Mouse (Mus musculus) urinary bladder, postnatal 36 days (tissue): ENCODE measurements around the gene Kcna7.
"Not testable (repeated sequence)": the region's sequence is repeated elsewhere in the genome, so short reads cannot be mapped to it uniquely, and the experiment has no call there.

Experiments used
- DNase-seq, 2 experiments: peaks; one replicate each; pipeline ENCODE4 v3.0.0; 2022; ENCODE audit warnings: low spot score in 2 of 2, mixed read lengths in 1 of 2

Kcna7 gene

DNA sequence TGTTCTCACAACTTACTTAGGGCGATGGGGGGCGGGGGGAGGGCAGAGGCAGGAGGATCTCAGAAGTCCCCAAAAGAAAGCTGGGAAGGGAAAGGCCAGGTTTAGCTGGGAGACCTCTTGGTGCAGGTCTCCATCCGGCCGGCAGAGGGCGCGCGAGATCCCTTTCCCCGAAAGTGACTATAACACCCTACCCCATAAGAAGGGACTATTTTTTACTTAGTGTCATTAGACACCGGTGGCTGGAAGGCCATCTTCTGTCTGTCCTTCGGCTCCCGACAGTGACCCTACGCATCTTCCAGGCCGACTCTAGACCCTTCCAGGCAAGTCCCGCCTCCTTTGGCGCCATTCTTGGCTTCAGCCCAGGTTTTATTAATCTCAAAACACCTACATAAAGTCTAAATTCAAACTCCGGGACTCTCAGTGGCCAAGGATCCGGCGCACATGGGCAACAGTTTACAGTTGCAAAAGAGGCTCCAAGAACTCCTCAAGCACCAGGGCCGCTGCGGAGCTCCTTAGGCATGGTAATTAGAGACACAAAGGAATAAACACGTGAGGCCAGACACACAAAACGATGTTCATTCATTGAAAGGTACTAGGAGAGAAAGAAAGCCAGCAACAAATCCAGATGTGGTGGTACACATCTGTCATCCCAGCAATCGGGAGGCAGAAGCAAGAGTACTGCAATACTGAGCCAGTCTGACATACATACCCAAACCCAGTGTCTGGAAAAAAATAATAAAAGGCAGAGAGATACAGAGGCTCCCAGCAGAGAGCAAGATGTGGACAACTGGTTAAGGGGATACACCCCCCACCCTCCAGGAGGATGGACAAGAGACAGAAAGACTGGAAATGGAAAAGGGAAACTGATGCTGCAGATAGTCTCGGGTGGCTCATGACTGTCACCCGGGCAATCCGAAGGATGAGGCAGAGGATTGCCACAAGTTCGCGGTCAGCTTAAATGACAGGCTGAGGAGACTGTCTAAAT is at the start of gene Kcna7:
Gene Kcna7 (plus strand): TSS at position 563 of the 985 bp plus-strand sequence.
- peak; percentile 65 to 77 for DNase-seq

DNA sequence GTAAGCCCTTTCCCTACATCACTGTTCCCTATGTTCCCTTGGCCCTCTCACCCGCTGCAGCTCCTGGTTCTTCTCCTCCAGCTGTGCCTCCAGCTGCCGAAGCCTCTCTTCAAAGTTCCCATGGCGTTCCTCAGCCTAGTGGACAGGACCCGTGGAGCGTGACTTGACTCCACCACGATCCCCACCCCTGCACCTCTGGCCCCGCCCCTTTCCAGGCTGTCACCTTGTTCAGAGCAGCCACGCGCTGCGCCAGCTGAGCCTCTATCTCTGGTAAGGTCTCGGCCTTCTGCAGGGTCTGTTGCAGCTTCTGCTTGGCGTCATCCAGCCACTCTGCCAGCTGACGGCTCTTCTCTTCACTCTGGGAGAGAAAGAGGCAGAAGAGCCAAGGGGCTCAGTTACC is 49.4 kb upstream of the Kcna7 start:
- no peak for DNase-seq

DNA sequence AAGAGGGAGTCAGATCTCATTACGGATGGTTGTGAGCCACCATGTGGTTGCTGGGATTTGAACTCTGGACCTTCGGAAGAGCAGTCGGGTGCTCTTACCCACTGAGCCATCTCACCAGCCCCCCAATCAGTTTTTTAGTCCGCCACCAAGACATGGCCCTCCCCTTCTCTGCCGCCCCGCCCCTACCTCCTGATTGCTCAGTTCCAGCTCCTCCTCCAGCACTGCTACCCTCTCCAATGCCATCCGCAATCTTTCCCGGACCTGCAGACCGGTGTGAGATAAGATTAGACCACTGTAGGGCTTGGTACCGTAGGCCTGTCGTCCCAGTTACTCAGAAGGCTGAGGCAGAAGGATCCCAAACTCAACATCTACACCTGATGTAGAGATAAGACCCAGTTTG is 46.4 kb upstream of the Kcna7 start:
- DNase-seq, result not testable (repeated sequence)

DNA sequence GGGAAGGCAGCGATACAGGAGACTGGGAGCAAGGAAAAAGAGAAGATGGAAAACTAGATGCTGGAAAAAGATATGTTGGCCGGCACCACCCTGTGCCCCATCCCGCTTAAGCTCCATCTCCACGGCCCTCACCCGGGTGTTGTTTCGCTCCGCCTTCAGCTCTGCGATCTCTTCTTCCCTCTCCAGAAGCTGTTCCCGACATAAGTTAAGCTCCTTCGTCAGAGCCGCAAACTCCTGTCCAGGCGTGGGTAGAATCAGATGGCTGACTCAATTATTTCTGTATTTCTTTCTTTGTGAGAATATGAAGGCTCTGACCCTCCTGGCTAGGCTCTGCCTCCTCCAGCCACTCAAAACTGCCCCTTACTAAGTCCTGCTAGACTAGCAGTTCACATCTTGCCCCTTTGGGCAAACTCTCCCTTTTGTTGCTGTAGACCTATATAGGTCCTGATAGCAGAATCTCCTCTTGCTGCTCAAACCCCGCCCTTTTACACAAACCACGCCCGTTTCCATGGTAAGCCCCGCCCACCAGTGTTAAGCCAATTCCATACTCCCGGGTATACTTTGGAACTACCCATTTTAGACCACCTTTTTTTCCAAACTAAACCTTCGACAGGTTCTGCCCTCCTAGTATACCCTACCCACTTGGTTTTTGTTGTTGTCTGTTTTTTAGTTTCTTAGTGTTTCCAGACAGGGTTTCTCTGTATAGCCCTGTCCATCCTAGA is 44.9 kb upstream of the Kcna7 start:
- DNase-seq, result no peak

DNA sequence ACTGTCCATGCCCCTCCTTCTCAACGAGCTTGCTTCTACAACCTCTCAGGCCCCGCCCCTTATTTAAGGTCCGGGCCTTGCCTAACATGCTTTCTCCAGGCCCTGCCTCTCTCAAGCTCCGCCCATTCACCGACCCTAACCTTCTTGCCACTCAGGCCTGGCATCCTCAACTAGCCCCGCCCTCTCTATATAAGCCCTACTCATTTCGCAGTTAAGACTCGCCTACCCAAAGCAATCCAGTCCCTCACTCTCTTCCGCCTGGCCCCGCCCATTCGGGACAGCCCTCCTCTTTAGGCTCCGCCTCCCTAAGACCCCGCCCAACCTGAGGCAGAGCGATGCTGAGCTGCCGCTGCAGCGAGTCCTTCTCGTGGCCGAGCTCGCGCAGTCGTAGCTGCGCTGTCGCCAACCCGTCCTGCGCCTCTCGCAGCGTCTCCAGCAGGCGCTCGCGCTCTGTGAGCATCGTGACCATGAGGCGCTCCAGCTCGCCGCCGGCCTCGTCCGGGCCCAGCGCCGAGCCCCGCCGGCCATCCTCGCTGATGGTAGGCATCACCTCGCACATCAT is 44.1 kb upstream of the Kcna7 start:
- DNase-seq, result peak; percentile 73 to 75

DNA sequence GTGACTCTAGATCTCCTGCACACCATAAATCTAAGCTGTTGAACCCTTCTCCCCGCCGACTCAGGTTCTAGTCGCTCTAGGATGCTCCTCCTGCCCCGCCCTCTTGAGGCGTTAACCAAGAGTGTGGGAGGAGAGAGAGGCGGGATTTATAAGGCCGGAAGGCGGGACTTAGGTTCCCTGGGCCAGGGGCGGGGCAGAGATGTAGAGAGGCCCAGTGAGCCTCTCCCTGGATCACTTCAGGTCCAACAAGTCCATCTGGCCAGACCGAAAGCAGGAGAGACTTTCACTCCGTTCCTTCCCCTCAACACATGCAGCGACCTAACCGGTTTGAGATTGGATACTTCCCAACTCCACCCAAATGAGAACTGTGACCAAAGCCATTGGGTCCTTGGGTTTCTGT is 42.7 kb upstream of the Kcna7 start:
- DNase-seq, result peak; percentile 53 to 73

DNA sequence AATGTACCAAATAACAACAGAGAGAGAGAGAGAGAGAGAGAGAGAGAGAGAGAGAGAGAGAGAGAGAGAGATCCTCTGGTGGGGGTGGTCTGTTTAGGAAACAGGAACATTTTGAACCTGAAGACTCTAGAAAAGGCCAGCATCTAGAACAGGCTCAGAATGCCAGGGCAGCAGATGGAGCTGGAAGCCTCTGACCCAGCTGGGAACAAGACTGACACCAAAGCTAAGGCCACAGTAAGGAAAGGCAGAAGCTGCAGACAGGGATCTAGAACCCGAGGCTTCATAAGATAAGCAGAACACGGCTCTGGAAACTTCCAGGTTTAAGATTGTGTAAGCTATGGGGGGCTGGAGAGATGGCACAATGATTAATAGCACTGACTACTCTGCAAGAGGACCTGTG is 41.5 kb upstream of the Kcna7 start:
- DNase-seq, result no peak

DNA sequence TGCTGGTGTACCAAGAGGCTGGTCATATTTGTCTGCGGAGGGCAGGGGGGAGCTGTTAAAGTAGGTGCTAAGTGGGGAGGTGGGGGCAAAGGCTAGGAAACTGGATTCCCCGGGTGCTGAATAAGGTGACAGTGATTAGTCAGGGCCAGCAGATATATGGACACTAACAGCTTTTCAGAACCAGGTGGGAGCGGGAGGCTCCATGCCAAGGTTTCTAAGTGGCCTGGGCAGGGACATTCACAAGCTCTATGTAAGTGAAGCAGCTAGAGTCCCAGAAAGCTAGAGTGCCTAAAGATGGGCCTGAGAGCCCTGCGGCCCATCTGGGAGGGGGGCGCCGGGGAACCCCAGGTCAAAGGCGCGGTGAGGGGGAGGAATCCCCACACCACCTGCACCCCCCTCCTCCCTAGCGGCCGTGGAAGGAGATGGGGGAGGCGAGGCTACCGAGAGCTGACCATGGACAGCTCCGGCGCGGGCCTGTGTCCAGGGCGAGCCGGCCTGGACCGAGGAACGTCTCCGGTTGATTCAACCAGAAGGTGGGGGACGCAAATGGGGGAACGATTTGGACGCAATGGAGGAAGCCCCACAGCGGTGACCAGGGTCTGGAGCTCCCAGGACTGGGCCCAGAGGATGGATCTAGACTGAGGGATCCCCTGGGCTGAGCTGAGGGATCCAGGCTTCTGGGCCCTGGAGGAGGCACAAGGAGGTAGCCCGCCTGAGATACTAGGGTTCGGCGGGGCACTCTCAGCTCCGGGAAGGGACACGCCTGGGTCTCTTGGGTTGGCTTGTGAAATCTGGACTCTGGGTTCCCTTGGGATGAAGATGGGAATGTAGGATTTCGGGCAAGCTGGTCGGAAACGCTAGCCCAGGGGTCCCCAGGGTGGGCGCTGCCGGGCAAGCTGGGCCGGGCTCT is 39.5 kb upstream of the Kcna7 start:
- DNase-seq, result peak; percentile 20 to 50

DNA sequence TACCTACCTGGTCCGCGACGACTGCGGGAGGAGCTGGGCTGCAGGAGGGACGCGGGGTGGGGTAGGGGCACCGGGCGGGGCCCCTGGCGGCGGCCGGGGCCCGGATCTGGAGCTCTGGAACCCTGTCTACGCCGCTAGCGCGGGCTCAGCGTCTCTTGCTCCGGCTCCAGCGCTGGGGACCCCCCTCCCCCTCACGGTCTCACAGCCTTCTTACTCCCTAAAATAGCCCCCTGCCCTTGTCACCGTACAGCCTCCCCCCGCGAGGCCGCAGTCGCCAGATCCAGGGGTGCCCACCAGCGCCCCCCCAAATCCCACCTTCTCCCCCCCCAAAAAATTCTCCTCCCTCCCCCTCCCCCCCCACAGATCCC is 38.8 kb upstream of the Kcna7 start, which contains the start of gene Ppfia3:
Gene Ppfia3 (minus strand): TSS at position 368 of the 368 bp plus-strand sequence.
- no peak for DNase-seq

DNA sequence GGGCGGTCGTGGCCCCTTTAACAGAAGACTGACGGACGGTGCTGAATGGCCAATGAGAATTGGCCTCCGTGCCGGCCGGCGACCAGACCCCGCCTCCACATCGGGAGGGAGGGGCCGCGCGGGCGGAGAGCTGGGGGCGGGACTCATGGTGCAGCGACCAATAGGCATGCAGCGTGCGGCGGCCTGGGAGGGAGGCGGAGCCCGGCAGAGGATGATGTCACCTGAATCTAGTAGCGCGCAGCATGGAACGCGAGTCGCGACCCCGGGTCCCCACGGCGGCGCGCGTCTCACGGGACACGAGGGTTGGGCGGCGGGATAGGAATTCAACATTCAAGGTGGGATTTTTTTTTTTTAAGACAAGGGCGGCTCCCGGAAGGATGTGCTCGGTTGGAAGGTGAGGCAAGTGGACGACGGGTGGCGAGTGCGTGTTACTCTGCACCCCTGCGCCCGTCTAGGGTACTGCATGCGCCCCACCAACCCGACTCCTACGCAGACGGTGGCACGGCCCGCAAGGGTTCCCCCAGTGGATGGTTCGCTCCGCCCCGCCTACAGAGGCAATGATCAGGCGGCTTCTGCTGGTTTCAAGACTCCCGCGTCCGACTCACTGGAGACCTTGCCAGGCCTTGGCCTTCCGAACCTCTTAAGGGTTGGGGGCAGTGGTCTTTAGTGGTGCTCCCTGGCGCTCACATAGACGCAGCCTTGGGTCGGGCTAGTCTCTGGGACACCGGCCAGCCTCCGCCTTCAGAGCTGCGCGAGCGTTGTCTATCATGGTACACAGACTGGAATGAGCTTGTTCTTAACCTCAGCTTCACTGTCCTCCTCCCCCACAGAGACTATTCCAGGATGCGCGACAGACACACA is 38.2 kb upstream of the Kcna7 start:
- peak; percentile 96 to 98 for DNase-seq

DNA sequence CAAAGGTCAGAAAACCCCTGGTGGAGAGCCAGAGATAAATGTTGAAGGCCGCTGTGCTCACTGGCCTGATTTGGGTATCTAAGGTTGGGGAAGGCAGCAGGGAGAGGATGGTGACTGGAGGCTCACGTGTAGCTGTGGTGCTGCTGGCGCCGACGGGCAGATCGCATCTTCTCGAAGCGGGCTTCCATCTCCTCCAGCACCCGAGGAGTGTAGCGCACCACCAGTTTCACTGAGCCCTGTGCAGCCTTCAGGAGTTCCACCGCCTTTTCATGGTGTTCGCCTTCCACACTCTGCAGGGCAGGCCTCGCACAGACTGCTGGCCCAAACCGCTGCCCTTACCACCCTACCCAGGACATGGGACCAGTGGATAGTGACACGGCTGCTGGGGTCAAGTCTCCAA is 37.3 kb upstream of the Kcna7 start:
- DNase-seq, result no peak

DNA sequence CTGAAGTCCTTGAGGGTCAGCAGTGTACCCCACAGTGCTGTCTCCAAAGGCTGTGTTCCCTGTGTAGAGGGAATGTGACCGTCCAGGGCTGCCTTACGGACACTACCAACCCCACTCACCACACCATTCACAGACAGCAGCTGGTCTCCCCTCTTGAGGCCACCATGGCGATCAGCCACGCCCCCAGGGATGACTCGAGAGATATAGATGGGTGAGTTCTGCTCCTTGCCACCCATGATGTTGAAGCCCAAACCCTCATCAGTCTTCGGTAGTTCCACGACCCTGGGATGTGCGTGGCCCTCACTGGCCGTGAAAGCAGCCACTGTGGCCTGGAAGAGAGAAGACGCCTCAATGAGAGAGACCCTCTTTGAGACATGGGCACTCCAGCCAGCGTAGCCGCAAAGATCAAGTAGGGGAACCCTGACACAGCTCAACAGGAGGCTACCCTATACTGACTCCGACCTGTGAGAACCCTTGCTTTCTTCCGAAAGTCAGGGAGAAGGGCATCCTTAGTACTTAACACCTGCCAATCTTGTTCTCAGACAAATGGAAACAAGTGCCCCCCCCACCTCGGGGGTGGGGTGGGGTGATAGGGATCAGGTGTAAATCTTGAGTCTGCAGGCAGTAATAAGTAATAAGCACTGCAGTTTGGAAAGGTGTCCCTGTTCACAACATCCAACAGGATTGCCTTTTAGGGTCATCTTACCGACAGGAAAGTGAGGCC is 36.3 kb upstream of the Kcna7 start:
- no peak for DNase-seq

DNA sequence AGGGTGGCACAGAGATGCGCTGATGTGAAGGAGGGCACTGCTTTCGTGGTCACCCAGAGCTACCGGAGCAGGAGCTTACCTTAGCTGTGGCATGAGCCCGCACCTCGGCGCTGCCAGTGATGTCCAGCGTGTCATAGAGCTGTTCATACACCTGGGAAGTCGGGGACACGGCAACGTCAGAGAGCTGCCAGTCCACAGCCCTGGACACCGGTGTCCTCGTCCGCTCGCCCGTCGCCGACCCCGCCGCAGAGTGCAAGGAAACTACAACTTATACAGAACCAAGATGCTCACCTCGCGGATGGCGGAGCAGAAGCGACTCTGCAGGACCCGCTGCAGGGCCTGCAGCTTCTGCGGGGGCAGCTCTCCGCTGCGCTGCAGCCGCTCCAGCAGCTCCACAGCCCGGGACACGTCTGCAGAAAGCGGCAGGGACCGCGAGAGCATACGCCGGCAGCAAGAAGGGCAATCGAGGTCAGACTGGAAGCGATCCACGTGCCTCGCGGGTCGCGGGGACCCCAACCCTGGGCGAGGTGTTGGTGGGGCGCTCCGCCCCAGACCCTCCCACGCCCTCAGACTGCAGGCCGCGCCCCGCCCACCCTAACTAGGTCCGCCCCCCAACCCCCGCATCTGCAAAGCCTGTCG is 35.5 kb upstream of the Kcna7 start:
- no peak for DNase-seq

DNA sequence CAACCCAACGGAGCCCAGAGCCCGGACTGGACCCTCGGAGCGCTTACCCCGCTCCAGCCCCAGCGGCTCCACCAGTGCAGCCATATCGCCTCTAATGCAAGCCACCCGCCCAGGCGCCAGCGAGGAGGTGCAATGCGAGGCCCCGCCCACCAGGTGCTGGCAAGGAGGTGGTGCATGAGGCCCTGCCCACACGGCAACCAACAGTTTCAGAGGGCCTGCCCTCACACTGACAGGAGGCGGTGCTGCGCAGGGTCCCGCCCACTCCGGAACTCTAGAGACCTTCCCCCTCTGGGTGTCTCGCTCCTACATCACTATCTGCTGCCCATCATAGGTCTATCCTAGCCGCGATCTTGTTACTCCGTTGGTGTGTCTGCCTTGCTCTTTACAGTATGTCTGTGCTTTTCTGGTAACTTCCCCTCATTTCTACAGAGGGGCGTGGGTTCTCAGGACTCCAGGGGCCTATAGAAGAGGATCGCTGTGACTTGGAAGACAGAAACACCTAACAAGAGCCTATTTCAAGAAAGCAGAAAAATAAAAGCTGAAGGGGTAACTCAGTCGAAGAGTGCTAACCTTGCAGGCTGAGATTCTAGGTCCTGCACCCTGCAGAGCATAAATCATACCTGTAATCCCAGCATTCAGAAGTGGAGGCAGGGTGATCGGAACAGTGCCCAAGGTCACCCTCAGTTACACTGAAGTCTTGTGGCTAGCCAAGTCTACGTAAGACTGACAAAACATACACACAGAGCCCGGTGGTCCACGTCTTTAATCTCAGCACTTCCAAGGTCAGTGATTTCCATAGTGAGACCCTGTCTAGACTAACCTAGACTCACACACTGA is 34.8 kb upstream of the Kcna7 start, which contains the start of gene Lin7b:
Gene Lin7b (minus strand): TSS at position 109 of the 837 bp plus-strand sequence.
- peak; percentile 78 to 91 for DNase-seq

DNA sequence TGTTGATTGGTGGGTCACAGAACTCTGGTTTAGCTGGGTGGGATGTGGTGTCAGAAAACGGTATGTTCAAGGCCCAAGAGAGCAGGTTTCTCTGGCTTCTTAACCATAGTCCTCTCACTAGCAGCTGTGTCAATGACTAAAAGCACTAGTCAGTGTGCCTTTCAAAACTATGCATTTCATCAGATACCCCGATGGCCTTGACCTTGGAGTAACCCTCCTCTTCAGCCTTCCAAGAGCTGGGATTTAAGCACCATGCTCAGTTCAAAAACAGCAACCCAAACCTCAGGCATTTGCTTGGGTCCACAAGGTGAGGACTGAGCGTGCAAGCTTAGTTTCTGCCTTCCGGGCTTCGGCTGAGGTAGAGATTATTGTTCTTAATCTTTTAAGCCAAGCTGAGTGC is 33.1 kb upstream of the Kcna7 start:
- no peak for DNase-seq

DNA sequence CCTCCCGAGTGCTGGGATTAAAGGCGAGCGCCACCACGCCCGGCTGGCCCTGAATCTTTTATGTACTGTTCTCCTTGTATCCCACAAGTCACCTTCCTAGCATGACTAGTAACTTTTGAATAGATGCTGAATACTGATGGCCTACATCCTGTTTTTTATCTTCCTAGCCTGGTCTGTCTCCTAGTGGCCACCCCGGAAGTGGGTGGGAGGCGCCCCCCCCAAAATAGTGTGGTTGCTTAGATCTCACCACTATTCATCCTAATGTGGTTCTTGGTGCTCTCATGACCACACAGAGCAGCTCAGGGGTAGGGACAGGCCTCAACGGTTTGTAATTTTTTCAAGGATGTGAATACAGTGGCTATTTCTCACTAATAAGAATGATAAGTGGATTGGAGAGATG is 30.8 kb upstream of the Kcna7 start:
- no peak for DNase-seq

DNA sequence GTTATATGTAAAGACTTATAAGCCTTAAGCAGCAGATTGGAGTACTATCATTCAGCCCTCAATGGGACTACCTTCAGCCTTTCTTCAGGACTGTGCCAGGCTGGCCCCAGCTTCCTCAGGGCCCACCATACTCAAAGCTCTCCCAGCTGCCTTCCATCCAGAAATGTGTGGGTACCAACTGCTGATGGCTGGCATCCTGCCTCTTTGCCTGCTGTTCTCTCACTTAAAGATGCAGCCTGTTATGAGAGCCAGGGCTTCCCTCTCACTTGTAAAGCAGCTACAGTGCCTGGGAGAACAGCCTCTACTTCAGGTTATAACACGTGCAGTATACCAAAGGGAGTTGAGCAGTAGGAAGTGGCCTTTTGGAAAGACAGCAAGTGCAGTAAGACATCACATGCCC is 29.4 kb upstream of the Kcna7 start:
- no peak for DNase-seq

DNA sequence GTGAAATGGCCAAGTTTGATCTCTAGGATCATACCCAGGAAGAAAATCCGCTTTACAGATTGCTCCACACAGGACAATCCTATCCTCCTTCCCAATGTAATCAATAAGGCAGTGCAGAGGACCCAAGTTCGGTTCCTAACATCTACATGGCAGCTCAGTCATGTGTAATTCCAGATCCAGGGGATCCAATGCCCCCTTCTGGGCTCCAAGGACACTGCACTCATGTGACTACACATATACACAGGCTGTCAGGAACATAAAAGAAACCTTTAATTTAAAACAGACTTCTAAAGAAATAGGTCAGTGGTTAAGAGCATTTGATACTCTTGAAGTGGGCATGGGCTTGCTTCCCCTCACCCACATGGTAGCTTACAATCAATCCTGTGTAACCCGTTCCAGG is 19.4 kb upstream of the Kcna7 start:
- DNase-seq, result no peak
